Mouse (Mus musculus) ES-E14 (cell line): ENCODE measurements around the gene Dlx3.

Experiments used
- CHD2 ChIP-seq: IDR thresholded peaks from 2 replicates; pipeline ENCODE4 v1.6.1; 2014; ENCODE audit warnings: mild to moderate bottlenecking, low read depth, low read length, inconsistent platforms
- HCFC1 ChIP-seq: IDR thresholded peaks from 2 replicates; pipeline ENCODE4 v1.6.1; 2012; ENCODE audit warnings: low read length, inconsistent platforms, borderline replicate concordance; ENCODE audit not compliant: insufficient read depth
- MAFK ChIP-seq: IDR thresholded peaks from 2 replicates; pipeline ENCODE4 v1.6.1; 2014; ENCODE audit warnings: mild to moderate bottlenecking, low read depth, low read length, inconsistent platforms; ENCODE audit not compliant: insufficient read depth
- ZC3H11A ChIP-seq: IDR thresholded peaks from 2 replicates; pipeline ENCODE4 v1.6.1; 2012; ENCODE audit warnings: low read depth, mild to moderate bottlenecking, inconsistent platforms, low read length, borderline replicate concordance

DNA sequence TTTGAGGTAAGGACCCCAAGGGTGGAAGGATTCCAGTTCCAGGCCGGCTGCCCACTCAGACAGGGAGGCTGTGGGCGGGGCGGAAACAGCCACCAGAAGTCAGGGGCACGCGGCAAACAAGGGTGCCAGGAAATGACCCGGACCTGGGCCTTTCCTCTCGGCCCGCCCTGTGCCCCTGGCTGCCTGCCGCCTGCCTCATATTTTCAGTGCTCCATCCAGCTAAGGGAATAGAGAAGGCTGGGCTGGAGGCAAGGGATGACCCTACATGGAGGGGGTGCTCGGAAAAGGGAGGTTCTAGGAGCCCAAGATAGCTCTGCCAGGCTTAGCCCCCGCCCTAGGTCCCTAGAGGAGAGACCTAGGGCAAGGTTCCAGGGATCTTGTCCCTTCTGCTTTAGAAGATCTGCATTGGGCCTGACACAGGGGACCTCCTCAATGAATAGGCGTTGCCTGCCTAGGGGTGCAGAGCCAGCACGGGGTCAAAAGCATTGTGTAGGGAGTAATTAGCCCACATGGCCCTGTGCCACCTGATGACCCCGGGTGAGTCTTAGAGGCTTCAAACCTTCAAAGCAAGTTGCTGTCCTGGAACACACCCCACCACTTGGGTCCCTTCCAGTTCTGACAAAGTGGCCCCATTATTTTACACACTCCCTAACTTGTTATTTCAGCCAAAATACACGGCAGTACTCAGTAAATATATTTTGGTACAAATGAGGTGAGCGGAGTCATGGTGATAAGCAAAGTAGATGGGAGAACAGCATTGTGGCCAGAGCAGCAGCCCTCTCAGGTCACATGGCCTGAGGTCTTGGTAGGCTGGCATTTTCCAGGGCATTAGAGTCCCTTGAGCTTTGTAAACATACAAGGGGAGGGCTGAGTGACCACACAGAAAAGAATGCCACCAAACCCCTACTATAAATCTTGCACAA is 30.8 kb upstream of the Dlx3 start:
- TF ChIP-seq HCFC1 (no peak), MAFK (no peak), ZC3H11A (no peak), CHD2 (no peak)
